Mouse (Mus musculus): ENCODE results near the gene AU022252.
"Not testable (repeated sequence)": the region's sequence is repeated elsewhere in the genome, so short reads cannot be mapped to it uniquely, and the experiment has no call there.

DNA sequence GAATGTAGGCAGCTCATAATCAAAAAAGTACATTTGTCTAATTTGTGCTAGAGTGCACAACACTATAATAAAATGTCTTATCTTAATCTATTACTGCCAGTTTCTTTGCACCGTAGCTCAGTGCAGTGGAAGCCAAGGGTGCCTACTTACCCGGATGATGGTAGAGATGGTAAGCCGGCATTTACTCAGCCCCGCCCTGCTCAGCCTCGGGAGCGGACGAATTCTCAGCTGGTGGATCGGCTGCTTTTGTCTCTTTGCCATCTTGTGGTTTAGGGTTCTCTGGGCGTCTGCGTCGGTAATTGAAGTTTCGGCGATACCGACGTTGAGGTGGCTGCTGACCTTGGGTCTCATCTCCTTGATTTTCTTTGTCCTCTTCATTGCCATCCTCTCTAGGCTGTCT, 46.3 kb upstream of the AU022252 start:
- TF ChIP-seq MAX (IDR thresholded peaks at IDR 0.05); USF1 (IDR thresholded peaks at IDR 0.05; ENCODE audit: low read depth); CTCF (IDR thresholded peaks at IDR 0.05; ENCODE audit: control insufficient read depth, insufficient read depth, insufficient read length); MYOG (IDR thresholded peaks at IDR 0.05; ENCODE audit: control insufficient read depth, extremely low read depth, insufficient read length); MYOD1 (IDR thresholded peaks at IDR 0.05; ENCODE audit: control insufficient read depth, insufficient read length, low read depth); CEBPB (IDR thresholded peaks at IDR 0.05; ENCODE audit: low read depth): not testable (repeated sequence)

Measured in C2C12 (cell line).